Mouse (Mus musculus) lung, adult 18-20 months (tissue): ENCODE measurements around the gene Rasgef1b.

Source experiments
- DNase-seq, 2 experiments: peaks; one replicate each; pipeline ENCODE4 v3.0.0; 2022; ENCODE audit warnings: mixed read lengths in 2 of 2

Gene Rasgef1b

DNA sequence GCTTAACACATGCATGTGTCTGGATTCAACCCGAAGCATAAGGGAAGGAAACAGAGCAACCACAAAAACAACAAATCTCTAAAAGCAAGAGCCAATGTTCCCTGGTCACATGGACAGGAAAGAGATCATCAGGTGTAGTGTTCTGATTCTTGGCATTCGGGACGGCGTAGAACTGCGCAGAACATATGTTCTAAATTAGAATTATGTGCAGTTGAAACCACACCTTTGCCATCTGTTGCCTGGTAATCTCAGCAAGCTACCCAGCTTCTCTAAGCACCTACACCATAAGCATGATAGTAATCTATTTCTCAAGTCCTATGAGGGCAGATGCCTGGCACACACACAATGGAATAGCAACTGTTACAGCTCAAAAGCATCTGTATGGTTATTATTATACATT lies 27.1 kb downstream of the Rasgef1b start:
- no peak for DNase-seq

DNA sequence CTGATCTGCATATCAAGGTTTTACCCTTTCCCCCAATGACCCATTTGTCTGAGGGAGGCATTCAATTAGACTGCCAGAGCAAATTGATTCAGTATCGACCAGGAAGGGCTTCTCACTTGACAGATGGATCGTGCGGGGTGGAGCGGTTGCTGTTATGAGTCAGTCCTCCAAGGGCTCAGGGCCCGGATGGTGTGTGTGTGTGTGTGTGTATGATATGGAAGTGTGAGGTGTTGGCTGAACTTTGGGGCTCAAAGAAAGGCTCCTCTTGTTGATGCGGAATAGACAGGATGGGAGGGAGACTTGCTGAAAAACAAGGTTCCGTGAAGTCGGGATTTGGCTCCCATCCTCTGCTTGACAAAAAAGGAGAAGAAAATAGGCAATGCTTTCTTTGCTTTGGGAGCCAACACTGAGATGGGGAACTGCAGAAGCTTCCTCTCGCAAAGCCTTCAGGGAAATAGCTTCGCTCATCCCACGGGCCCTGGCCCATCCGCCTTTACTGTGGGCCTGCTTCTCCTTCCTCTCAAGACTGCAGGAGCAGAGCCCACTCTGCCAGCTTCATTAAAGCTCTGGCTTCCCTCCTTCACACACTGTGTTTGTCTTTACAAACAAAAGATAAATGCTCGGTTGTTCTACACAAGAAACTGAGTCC lies 34.0 kb downstream of the Rasgef1b start:
- no peak for DNase-seq

DNA sequence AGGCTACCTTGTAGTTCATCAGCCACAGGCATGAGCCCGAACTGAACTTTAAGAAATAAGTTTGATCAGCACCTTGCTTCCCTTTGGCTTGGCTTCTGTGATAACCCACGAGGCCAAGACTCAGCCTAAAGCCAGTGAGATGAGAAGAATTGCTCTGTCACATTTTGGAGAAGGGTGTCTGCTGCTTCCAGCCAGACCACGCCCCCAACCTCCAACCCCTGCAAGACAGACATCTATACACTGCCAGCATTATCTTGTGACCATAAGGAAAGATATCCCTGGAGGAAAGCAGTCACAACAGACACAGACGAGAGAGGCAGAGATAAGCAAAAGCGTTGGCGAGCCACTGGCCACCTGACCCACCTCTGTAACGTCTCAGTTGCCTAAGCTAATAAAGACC lies 39.0 kb downstream of the Rasgef1b start:
- DNase-seq: no peak

DNA sequence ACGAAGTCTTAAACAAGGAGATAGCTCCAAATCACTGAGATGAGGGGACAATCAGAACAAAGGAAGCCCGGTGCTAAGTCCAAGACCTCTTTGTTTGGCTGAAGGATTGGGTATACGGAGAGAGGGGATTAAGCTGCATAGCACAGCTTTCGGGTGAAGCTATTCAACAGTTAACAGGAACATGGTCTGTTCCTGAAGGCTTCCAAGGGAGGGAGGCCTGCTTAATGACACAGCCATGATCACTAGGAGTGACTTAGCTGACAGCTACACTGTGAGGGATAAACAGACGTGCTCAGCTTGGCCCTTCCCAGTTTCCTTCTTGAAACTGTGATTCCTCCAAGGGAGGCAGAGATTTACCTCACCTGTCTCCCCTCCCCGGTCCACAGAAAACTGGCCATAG lies 41.0 kb downstream of the Rasgef1b start:
- no peak for DNase-seq

DNA sequence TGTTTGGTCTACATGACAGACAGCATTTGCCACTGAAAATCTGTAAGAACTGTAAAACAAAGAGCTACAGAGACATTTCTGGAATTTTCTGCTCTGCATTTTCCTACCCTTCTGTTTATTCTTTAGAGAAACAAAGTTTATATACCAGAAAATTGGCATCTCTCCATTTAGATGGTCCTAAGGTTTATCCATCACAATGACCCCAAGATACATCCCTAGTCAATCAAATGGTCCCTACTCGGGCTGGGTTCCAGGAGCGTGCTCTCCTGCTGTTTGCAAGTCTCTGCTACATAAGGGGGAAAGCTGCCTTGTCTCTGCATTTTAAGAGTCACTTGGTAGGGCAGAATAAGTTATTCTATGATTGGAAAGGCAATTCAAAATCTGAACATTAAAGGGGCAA lies 44.8 kb downstream of the Rasgef1b start:
- DNase-seq: no peak

DNA sequence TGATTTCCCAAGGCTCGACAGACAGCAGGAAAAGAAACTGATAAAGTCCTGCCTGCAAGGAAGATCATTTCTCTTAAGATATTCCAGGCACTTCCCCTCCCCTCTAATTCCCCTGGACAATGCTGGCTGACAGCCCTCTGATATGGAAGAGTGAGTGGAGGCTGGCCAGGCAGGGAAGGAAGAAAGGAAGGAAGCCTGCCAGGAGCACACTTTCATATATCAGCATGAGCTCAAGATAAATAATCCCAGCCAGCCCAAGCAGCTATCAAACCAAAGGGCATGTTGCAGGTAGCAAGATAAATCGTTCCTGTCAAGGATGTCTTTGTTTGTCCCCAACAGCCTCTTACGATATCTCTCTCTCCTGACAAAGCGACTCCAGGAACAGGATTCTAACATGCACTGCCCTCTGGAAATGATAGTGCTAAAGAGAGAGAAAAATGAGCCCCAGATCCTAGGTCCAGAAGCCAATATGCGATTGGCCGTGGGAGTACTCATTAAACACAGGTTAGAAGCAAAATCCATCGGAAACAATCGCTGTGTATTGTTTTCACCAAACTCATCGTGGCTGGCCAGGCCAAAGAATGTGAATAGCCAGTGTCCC lies 58.8 kb downstream of the Rasgef1b start:
- peak in 1 of 2 experiments; percentile 1 for DNase-seq

DNA sequence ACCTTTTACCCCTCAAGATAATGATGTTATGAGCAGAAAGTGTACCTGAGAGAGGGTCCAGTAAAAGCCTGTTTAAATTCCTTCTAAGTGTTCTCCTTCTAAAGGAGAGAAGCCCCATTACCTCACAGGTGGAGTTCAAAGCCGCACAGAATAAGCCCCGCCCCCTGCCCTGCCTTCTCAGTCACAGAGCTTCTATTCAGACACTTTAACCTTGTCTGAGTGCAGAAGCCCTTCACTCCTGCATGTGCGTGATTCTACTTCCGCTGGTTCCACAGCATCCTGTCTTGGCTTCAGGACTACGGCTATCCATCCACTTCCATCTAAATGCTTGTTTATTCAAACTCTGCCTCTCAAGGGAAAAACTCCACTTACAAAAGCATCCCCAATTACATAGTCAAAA lies 72.8 kb downstream of the Rasgef1b start:
- no peak for DNase-seq

DNA sequence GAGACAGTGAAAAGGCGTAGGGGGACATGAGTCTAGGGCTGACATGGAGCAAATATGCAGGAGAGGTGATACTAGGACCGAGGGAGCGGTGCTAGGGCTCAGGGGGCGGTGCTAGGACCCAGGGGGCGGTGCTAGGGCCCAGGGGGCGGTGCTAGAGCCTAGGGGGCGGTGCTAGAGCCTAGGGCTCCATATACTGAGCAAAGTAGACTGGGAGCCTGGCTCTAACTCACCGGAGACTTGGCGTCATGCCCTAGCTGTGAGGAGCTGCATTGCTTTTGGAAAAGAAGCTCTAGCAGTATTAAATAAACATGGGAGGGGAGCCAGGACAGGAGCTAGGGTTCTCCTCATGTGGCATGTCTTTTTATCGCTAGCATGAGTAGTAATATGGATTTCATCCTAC lies 75.9 kb downstream of the Rasgef1b start:
- no peak for DNase-seq

DNA sequence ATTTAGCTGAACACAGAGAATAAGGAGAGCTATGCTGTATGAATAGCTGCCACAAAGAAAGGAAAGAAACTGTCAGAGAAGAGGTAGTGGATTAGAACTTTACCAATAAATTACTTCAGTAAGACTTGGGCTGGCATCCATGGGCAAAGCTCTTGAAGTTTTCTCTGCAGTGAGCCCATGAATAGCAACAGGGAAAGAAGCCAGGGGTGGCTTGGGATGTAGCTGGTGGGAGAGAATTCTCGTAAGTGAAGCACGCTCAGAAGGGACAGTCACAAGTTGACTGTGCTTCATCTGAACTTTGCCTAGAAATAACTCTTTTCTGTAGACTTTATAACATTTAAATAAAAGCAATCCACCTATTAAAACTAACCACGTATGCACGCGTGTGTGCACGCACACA lies 87.5 kb downstream of the Rasgef1b start:
- no peak for DNase-seq

DNA sequence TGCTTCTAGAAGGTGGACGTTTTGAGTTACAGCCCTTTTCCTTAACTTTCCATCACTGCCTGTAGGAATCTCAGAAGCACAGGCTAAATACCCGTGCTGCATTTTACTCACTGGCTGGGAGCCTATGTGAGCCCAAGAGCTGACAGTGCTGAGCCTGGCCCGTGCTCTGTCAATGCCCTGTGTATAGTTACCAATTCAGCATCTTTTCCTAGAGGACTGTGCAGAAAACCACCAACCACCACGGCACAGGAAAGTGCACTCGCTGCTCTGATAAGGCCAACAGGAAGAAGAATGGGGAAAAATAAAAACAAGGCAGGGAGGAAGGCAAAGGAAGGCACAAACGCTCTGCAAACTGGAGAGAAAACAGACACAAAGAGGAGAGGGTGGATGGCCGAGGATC lies 92.3 kb downstream of the Rasgef1b start:
- DNase-seq: no peak

DNA sequence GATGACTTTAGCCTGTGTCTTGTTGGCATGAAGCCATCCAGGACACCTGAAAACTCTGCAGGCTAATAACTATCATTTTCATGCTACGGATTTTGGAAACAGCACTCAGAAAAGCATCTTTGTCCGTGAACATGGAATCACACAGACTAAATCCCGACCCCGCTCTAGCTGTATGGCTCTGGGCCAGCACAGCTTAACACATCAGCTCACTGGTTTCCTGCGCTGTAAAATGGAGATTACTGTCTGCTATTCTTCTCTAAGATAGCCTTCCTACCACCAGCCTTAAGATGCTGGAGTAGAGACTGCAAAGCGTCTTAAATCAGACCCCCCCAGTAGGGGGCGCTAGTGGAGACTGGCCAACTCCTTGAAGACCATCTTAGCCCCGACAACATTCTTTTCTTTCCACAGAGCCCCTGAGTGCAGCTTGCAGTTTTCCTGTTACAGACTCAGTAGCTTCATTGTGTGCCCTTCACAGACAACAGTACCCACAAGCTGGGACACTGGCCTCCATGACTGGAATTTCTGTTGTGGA lies 94.8 kb downstream of the Rasgef1b start:
- DNase-seq: no peak

DNA sequence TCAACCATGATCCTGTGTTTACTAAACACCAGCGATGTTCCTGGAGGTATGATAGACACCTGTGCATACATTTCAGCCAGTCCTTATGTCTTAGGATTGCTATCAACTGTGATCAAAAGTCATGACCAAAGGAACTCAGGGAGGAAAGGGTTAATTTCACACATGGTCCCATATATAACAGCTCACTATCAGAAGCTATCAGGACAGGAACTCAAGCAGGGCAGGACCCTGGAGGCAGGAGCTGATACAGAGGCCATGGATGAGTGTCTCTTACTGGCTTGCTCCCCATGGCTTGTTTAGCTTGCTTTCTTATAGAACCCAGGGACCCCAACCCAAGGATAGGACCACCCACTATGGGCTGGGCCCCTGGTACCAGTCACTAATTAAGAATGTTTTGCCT lies 95.3 kb downstream of the Rasgef1b start:
- no peak for DNase-seq

DNA sequence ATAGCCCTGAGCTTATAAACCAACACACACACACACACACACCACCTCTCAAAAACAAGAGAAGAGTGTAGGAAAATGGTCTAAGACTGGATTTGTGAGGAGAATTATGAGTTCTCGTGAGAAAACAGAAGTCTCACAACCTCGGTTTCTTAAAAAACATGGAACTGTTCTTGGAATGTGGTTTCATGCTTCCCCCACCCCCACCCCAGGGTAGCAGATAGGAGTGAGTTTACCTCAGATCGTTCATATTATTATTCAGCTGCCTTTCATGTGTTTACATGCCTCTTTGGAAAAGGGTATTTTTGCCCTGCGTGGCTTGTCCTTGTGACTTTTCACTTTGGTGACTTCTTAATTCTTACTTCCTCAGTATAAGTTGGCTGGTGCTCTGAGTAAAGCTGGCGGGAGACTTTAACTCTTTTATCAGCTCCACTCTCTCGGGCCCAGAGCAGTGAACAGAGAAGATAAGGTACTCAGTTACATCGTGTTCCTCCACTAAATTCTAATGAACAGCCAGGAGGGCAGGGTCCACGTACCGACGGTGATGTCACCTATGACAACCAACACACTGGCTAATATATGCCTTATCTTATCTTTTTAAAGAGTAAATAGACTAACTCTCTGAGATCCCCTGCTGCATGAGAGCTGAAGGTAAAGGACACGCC lies 96.1 kb downstream of the Rasgef1b start:
- DNase-seq: no peak

DNA sequence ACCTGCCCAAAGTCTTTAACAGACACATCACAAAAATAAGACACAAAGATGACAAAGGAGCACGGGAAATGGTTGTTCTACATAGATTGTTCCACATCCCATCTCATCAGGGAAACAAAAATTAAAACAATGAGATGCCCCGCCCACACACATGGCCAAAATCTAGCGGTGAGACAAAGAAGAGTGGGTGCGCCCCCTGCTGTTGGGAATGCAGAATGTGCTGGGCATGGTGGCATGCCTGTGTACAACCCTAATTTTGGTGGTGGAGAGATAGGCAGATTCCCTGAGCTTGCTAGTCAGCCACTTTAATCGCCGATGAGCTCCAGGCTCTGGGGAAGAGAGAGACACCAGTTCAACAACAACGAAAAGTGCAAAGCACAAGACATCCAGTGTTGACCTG lies 98.8 kb downstream of the Rasgef1b start:
- peak in 1 of 2 experiments; percentile 21 for DNase-seq

DNA sequence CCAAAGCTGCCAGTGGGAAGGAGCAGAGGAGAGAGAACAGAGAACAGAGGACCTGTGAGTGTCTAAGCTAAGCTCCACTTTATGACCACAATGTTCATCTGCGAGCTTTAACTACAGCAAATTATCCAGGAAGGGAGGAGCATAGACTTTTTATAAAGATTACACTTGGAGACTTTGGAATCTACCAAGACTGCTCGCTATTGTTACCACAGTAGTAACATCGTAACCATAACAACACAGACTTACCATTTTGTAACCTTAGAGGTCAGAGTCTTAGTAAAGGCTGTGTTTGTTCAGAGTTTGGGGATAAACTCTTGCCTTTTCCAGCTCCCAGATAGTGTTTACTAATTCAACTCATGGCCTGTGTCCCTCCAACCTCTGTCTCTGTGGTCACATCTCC lies 103.3 kb downstream of the Rasgef1b start:
- DNase-seq: no peak

DNA sequence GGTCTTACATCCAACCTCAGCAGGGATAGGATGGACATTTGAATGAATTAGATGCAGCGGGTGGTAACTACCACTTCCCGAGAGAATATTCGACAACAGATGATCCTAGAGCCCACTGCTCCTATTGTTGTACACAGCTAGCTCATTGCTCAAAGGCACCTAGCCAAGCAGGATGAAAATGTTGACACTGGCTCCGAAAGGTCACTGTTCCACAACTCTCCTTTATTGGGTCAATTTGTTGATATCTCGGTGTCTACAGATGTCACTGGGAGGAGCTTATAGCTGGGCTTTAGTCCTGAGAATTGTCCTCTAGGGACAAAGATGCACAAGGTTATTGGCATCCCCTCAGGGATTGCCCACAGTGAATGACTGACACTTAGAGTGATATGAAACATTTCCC lies 108.1 kb downstream of the Rasgef1b start:
- DNase-seq: no peak

DNA sequence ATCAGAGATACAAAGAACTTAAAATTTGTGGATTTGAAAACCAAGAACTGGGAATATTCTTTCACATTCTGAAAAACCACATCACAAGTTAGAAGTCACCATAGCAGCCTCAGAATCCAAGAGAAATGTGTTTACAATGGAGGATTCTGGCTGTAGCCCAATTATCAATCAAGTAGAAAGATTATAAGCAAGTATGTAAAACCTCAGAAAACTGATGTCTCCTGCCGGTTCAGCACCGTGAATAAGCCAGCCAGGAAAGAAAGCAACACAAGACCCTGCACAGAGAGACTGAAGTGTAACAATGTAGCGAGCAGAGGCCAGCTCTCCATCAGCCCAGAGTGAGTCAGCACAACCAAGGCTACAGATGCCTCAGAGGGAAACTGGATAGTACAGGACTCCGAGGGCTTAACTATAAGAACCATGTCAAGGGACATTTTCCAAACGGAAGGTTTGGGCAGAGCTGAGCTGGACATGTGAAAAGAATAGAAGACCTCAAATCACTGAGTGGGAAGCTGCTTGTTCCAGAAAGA lies 111.5 kb downstream of the Rasgef1b start:
- DNase-seq: no peak

DNA sequence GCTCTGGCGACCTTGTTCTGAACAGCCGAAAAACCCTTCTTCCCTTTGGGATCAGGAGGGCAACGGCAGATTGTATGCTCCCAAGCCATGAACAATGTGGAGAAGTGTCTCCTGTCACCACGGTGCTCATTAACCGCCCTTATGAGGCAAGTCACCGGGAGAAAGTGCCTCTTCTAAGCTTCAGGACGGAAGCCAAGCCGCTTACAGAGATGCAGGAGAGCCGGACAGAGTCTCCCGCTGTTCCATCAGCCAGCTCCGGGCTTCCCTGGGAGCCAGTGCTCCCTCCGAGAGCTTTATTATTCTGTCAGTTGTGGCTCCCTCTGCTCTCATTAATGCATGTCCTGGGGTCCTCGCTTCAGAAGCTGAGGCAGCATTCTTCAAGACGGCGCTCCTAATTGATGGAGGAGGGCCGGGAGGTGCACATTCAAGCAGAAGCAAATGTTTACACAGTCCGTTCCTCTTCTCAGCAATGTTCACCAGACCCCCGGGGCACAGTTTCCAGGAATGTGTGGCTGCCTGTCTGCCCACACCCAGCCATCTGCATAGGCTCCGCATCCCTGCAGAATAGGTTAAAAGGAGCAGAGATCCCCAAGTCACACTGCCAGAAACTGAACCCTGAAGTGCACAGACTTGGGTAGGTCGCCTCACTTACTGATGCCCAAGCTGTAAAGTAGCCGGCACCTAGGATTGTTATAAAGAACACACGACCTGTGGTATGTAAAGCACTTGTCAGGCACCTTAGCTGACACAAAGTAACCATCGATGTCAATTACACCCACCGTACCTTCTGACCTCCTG lies 115.3 kb downstream of the Rasgef1b start:
- DNase-seq: no peak

DNA sequence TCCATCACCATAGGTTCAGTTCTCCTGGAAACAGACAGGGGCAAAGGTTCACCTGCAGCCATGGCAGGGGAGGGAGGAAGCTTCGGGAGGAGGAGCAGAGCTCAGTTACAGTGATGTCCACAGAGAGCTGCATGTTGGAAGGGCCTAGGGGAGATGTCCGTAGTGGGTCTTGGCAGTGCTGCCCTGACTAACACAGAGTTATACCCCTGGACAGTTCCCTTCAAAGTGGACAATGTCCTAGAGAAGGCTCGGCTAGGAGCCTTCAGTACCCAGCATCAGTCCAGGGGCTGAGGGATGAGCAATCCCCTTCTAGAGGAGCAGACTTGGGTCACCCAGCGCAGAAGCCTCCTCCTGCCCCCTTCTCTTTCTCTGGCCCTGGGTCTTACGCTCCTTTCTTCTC lies 121.3 kb downstream of the Rasgef1b start:
- no peak for DNase-seq

DNA sequence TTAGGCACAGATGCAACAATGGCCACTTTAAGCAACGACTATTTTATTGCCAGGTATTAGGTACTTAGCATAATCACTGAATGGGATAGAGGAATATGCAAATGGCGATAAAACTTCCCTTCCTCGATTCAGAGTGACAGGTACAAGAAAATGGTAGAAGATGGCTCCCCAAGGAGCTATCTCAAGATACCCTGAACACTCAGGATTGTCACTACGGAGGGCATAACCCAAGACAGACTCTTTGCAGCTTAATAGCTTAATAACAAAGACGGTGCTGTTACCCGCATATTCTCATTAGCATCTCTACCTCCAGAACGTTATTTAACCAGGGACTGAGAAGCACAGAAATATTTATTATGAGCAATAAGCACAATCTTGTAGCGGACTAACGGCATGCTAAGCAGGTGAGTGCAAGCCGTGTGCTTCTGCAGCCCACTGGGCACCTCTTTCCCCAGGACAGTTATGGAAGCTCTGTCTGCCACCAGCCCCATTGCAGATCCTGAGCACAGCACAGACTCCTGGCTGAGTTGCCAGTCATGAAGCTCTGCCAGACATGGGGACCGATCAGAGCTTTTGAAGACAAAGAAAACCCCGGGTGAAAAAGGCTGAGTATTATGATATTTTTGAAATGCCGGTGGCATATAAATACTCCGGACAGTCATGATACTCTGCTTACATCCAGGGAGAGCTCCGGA lies 122.6 kb downstream of the Rasgef1b start:
- no peak for DNase-seq

DNA sequence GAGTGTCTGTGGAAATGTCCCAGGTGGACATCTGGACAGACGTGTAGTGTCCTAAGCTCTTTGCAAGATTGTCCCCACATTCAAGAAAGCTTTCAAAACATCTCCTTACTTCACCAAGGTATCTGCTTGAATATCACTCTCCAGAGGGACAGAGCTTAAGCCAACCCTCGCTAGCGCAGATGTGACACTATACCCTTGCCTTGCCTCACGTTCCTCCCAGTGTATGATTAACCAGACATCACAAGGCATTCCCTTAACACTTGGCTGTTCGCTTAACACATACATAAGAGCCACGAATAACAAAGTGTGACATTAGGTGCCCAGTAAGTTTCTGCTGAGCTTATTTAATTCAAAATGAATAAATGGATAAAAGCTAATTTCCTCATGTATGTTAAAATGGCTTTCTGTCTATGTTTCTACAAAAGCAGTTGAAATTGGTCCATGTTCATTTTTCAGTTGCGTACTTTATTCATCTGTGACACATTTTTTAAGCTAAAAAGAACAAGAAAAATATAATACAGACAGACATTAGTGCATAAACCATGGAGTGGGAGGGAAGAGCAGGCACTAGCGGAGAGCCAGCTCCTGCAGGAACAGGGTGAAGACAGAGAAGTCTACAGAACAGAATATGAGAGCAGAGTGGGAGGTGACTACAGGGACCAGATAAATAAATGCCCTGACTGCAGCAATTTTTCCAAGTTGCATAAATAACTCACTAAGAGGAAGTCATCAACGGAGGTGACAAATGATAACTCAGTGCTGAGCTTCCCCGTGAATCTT lies 126.4 kb downstream of the Rasgef1b start:
- DNase-seq: no peak

DNA sequence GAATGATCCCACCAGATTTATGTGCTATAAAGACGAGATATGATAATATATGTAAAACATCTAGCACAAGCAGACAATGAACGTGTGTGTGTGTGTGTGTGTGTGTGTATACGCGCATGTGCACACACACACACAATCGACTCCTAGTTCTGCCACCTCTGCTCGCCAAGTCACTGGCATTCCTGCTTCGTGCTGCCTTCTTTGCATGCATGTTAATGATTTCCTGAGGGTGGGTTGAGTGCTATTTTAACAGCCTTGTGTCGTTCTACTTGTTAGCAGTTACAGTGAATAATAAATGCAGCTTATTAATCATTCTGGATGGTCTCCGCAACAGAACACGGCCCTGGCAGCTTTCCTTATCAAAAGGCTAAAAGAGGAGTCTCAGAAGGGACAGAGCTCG lies 129.5 kb downstream of the Rasgef1b start:
- DNase-seq: no peak
